Mouse (Mus musculus): ENCODE data around the gene Zfp319.

The Zfp319 gene

DNA sequence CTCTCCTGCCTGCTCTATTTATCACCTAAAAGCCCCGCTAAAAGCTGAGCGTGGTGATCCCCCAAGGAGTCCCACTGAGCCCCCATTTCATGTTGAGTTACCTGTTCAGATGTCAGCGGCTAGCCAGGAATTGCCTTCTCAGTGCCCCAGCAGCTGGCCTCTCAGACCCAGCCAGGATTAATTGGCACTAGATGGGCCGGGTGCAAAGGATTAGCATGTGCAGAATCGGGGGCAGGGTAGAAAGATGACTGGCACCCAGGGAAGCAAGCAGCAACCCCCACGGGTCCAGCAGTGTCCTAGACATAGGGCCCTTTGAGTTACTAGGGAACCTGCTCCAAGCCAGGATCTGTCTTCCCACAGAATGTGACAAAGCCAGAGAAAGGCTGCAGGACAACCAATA is 25.3 kb downstream of the Zfp319 start, which contains the start of gene Cngb1:
TSS of gene Cngb1 (minus strand) at position 155 of the 400 bp plus-strand sequence.
- DNase-seq, result no peak

- DNase-seq, result no peak
Measured at GRCm38 (mm10) chr8:95305526-95305925, 26.2 kb downstream of the Zfp319 start.

GRCm38 (mm10) chr8:95302410-95302809 is 29.3 kb downstream of the Zfp319 start:
- peak; percentile 28 to 40 for DNase-seq

- DNase-seq, result no peak
Measured at GRCm38 (mm10) chr8:95293891-95294290, 37.9 kb downstream of the Zfp319 start.

GRCm38 (mm10) chr8:95293172-95293571 is 38.6 kb downstream of the Zfp319 start:
- no peak for DNase-seq

- no peak for DNase-seq
Measured at GRCm38 (mm10) chr8:95289066-95289650, 42.6 kb downstream of the Zfp319 start.

GRCm38 (mm10) chr8:95281493-95281892 is 50.3 kb downstream of the Zfp319 start:
- DNase-seq, result no peak

Data from thymus, postnatal 36 days (tissue).